Mouse (Mus musculus) liver, adult 2 months (tissue): ENCODE results near the gene Cxcl13. TPM values are rescaled to one million over a fixed set of nuclear protein-coding genes. Genes with fewer than 3 reads are reported as not detected.

Experiments
- DNase-seq: peaks from one replicate; pipeline ENCODE4 v3.0.0-alpha.2; 2011; ENCODE audit warnings: low read depth, low spot score; ENCODE audit errors: extremely low read depth
- H3K27ac ChIP-seq: fragments of 200-500 bp; replicated peaks from 2 replicates; pipeline ENCODE4 v1.5.1; 2012; ENCODE audit warnings: low read depth, mild to moderate bottlenecking, control low read depth, inconsistent platforms, low read length; ENCODE audit not compliant: insufficient read depth
- H3K27me3 ChIP-seq: fragments of 200-500 bp; 2 replicates; pipeline ENCODE4 v1.6.1; 2012; ENCODE audit warnings: mild to moderate bottlenecking, moderate library complexity, low read length, inconsistent platforms; ENCODE audit not compliant: control insufficient read depth, insufficient read depth
- H3K36me3 ChIP-seq: fragments of 200-500 bp; 2 replicates; pipeline ENCODE4 v1.6.1; 2012; ENCODE audit warnings: low read length, inconsistent platforms; ENCODE audit not compliant: control insufficient read depth, insufficient read depth
- H3K4me1 ChIP-seq: fragments of 200-500 bp; 2 replicates; pipeline ENCODE4 v1.6.1; 2011; ENCODE audit warnings: low read length; ENCODE audit not compliant: control insufficient read depth, insufficient read depth
- H3K4me3 ChIP-seq: fragments of 200-500 bp; 2 replicates; pipeline ENCODE4 v1.5.1; 2011; ENCODE audit warnings: low read depth, mild to moderate bottlenecking, control low read depth, low read length, moderate library complexity; ENCODE audit not compliant: insufficient read depth
- H3K79me2 ChIP-seq: fragments of 200-500 bp; 2 replicates; pipeline ENCODE4 v1.6.1; 2012; ENCODE audit warnings: inconsistent platforms, mild to moderate bottlenecking, low read length, moderate library complexity; ENCODE audit not compliant: control insufficient read depth, insufficient read depth
- H3K9ac ChIP-seq: fragments of 200-500 bp; 2 replicates; pipeline ENCODE4 v1.6.1; 2012; ENCODE audit warnings: low read depth, mild to moderate bottlenecking, control low read depth, inconsistent platforms, low read length
- CTCF ChIP-seq: fragments of 200-500 bp; IDR thresholded peaks from 2 replicates; pipeline ENCODE4 v1.5.1; 2011; ENCODE audit warnings: low read depth, low read length, control low read depth
- POLR2A ChIP-seq: fragments of 200-500 bp; IDR thresholded peaks from 2 replicates; pipeline ENCODE4 v1.6.1; 2011; ENCODE audit warnings: low read length, control low read depth; ENCODE audit not compliant: insufficient read depth; ENCODE audit errors: extremely low read depth
- WGBS: fragments of 180-500 bp; shearing (Covaris S2); methylation state at CpG from one replicate; pipeline ENCODE4 v1.1.7; 2018; 5-methylcytosine and 5-hydroxymethylcytosine counted together
- polyA plus RNA-seq: library from polyadenylated mRNA; depleted of rRNA; stranded (reverse); fragments of >200 nt; gene quantifications from 2 replicates; pipeline ENCODE4 v1.2.3, GENCODE M21; 2012; rRNA removed
- total RNA-seq: library from RNA; depleted of rRNA; stranded (reverse); fragments of >200 nt; gene quantifications from 2 replicates; pipeline ENCODE4 v1.2.3, GENCODE M21; 2014; rRNA removed

Cxcl13 gene
- total and polyA plus RNA-seq, 2 experiments = 0.29 to 0.55 TPM

- no peaks in the 10 kb centered on the region for H3K4me1 ChIP-seq
- DNase-seq = no peak
- WGBS = 34% methylated on average over 12 of the region's 12 CpGs
- H3K27me3 ChIP-seq = no peaks in the 10 kb centered on the region
- H3K27ac ChIP-seq = no peak overlapping the region
- no peaks in the 10 kb centered on the region for H3K79me2 ChIP-seq
- no peaks in the 10 kb centered on the region for H3K36me3 ChIP-seq
- no peak for TF ChIP-seq POLR2A
- TF ChIP-seq CTCF = no peak
- H3K9ac ChIP-seq = no peak overlapping the region
- H3K4me3 ChIP-seq = no peak overlapping the region
Measured at GRCm38 (mm10) chr5:95991339-95992292, 34.9 kb downstream of the Cxcl13 start.

DNA sequence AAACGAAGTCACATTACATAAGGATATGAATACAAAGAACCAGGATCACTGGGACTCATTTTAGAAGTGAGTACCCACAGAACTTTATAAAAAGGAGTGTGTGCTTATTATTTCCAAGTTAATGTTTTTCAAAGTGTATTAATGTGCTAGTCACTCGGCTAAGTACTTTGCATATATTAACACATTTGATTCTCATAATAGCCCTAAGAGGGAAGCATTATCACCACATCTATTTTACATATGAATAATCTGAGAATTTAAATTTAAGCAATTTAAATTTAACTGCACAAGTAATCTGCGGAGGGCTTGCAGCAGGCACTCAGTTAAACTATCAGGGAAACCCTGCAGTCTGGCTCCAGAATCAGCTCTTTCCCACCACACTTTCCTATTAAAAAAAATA lies 40.5 kb downstream of the Cxcl13 start:
- no peaks in the 10 kb centered on the region for H3K27me3 ChIP-seq
- H3K36me3 ChIP-seq = no peaks in the 10 kb centered on the region
- no peaks in the 10 kb centered on the region for H3K79me2 ChIP-seq
- WGBS = 82% methylated on average over 3 of the region's 3 CpGs
- no peak overlapping the region for H3K4me3 ChIP-seq
- no peak overlapping the region for H3K27ac ChIP-seq
- TF ChIP-seq CTCF = no peak
- no peaks in the 10 kb centered on the region for H3K4me1 ChIP-seq
- no peak for DNase-seq
- H3K9ac ChIP-seq = no peak overlapping the region

DNA sequence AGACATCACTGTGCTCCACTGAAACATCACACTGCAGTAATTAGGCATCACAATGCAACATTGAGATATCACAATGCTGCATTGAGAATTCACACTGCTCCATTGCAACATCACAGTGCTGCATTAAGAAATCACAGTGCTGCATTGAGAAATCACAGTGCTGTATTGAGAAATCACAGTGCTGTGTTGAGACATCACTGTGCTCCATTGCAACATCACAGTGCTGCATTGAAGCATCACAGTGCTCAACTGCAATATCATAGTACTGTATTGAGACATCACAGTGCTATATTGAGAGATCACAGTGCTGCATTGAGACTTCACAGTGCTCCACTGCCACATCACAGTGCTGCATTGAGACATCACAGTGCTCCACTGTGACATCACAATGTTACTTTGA lies 46.6 kb downstream of the Cxcl13 start:
- peak; percentile 60 for DNase-seq
- TF ChIP-seq CTCF (no peak), POLR2A (no peak)
- Histone ChIP-seq H3K36me3 (no peaks in the 10 kb centered on the region), H3K79me2 (no peaks in the 10 kb centered on the region), H3K27ac (no peak overlapping the region), H3K9ac (no peak overlapping the region), H3K27me3 (peaks cover 4% of the 10 kb centered on the region), H3K4me1 (peaks cover under 1% of the 10 kb centered on the region; the same call in 1 of the 2 replicates), H3K4me3 (no peak overlapping the region)

DNA sequence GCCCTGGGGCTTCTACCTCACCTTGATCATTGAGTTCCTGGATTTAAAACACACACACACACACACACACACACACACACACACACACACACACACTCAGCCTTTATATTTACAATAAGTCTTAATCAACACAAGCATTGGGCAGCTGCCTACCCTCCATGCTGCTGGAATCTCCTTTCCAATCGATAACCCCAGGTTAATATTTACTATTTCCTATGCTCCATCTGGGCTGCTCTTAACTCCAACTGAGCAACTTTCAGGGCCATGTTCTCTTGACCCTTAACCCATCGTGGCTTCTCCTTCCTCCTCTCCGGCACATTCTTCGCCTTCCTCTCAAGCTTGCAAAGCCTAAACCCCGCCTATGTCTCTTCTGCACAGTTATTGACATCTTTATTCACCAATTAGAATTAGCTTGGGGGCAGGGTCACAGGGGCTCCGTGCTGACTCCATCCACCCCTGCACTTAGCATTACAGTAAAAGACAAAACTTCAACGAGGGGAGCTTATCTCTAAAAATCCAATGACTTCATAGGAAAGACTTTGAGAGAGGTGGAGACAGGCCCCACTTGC lies 51.6 kb downstream of the Cxcl13 start:
- peak; percentile 94 for DNase-seq
- no peak for TF ChIP-seq POLR2A
- no peak for TF ChIP-seq CTCF
- peak overlapping the region; percentile 17; the same call in 1 of the 2 replicates for H3K27ac ChIP-seq
- 12% methylated on average over 7 of the region's 7 CpGs for WGBS
- no peak overlapping the region for H3K4me3 ChIP-seq
- no peak overlapping the region for H3K9ac ChIP-seq
- no peaks in the 10 kb centered on the region for H3K36me3 ChIP-seq
- H3K4me1 ChIP-seq = peaks cover 4% of the 10 kb centered on the region
- H3K79me2 ChIP-seq = no peaks in the 10 kb centered on the region
- no peaks in the 10 kb centered on the region; the same call in 1 of the 2 replicates for H3K27me3 ChIP-seq

DNA sequence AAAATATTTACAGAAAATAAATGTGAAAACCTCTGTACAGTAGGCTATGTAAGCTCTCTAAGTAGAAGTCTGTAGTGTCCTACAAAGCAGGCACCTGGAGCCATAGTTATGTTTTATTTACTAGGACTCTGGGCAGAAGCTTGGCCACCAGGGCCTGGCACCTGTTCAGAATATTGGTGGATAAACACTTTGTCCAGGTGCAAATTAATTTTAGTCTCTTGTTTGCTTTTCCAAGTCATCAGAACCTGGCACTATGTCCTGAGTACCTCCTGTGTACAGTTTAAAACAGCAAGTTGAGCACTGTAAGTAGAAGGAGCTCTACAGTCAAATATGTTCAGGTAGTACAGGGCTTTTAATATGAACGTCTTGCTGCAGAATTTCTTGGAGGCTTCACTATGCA lies 52.3 kb downstream of the Cxcl13 start:
- TF ChIP-seq CTCF (no peak), POLR2A (no peak)
- Histone ChIP-seq H3K9ac (no peak overlapping the region), H3K4me1 (peaks cover 4% of the 10 kb centered on the region), H3K4me3 (no peak overlapping the region), H3K36me3 (no peaks in the 10 kb centered on the region), H3K79me2 (no peaks in the 10 kb centered on the region), H3K27me3 (no peaks in the 10 kb centered on the region), H3K27ac (no peak overlapping the region)
- WGBS = 38% methylated on average over 1 of the region's 1 CpGs
- DNase-seq = peak; percentile 87

Other genes starting within 250 kb of the Cxcl13 start
- not detected in 2 replicates for gene Gm7978, start 220.8 kb upstream of the Cxcl13 start, total RNA-seq
- gene Gm7978, start 220.8 kb upstream of the Cxcl13 start, polyA plus RNA-seq = not detected in 2 replicates
- gene Gm7982, start 214.9 kb upstream of the Cxcl13 start, total RNA-seq = not detected in 2 replicates
- not detected in 2 replicates for gene Gm7982, start 214.9 kb upstream of the Cxcl13 start, polyA plus RNA-seq
- not detected in 2 replicates for gene E330014E10Rik, start 181.0 kb upstream of the Cxcl13 start, total RNA-seq
- not detected in 2 replicates for gene E330014E10Rik, start 181.0 kb upstream of the Cxcl13 start, polyA plus RNA-seq
- 22.9 and 24.7 TPM in 2 replicates for gene Cnot6l, start 207.2 kb downstream of the Cxcl13 start, total RNA-seq
- gene Cnot6l, start 207.2 kb downstream of the Cxcl13 start, polyA plus RNA-seq = 3.5 and 3.7 TPM in 2 replicates